Mouse (Mus musculus) urinary bladder, postnatal 14 days (tissue): Measurements from ENCODE around the gene Ebf1.

Experiments
- DNase-seq: peaks from one replicate; pipeline ENCODE4 v3.0.0; 2021; ENCODE audit warnings: low spot score

Gene Ebf1

GRCm38 (mm10) chr11:44663609-44664141, 46.6 kb downstream of the Ebf1 start:
- DNase-seq: no peak

GRCm38 (mm10) chr11:44665156-44665682, 48.1 kb downstream of the Ebf1 start:
- peak; percentile 8 for DNase-seq

GRCm38 (mm10) chr11:44665741-44666531, 48.8 kb downstream of the Ebf1 start:
- DNase-seq: no peak

- DNase-seq: no peak
Observed at GRCm38 (mm10) chr11:44666741-44667140, 49.6 kb downstream of the Ebf1 start.

- DNase-seq: no peak
Observed at GRCm38 (mm10) chr11:44681306-44681705, 64.2 kb downstream of the Ebf1 start.

- DNase-seq: no peak
Observed at GRCm38 (mm10) chr11:44681995-44682394, 64.9 kb downstream of the Ebf1 start.

- DNase-seq: no peak
Observed at GRCm38 (mm10) chr11:44682703-44683539, 65.8 kb downstream of the Ebf1 start.

- DNase-seq: no peak
Observed at GRCm38 (mm10) chr11:44684486-44685076, 67.5 kb downstream of the Ebf1 start.

GRCm38 (mm10) chr11:44685129-44685528, 68.0 kb downstream of the Ebf1 start:
- no peak for DNase-seq

- DNase-seq: no peak
Observed at GRCm38 (mm10) chr11:44685911-44686361, 68.8 kb downstream of the Ebf1 start.

- DNase-seq: no peak
Observed at GRCm38 (mm10) chr11:44686378-44686777, 69.3 kb downstream of the Ebf1 start.

GRCm38 (mm10) chr11:44688542-44688941, 71.4 kb downstream of the Ebf1 start:
- DNase-seq: no peak

- DNase-seq: no peak
Observed at GRCm38 (mm10) chr11:44689571-44690264, 72.6 kb downstream of the Ebf1 start.

GRCm38 (mm10) chr11:44690265-44690572, 73.1 kb downstream of the Ebf1 start:
- no peak for DNase-seq

GRCm38 (mm10) chr11:44695416-44695815, 78.3 kb downstream of the Ebf1 start:
- DNase-seq: no peak

- DNase-seq: no peak
Observed at GRCm38 (mm10) chr11:44696539-44697201, 79.6 kb downstream of the Ebf1 start.

GRCm38 (mm10) chr11:44700181-44700580, 83.1 kb downstream of the Ebf1 start:
- no peak for DNase-seq

- DNase-seq: no peak
Observed at GRCm38 (mm10) chr11:44701221-44701810, 84.2 kb downstream of the Ebf1 start.

GRCm38 (mm10) chr11:44701864-44702263, 84.7 kb downstream of the Ebf1 start:
- DNase-seq: no peak

- DNase-seq: no peak
Observed at GRCm38 (mm10) chr11:44702716-44703486, 85.8 kb downstream of the Ebf1 start.
